In genomic region chr11:50632270-50632669, GRCm38 (mm10) we compare ENCODE assay signal across 8 mouse cellular contexts. TPM values are rescaled to one million over a fixed set of nuclear protein-coding genes. Genes with fewer than 3 reads are reported as not detected.
DNase-seq lines count a peak whose midpoint lies in the region; ATAC-seq and TF ChIP-seq lines count a peak whose summit lies in the region.

No protein-coding gene starts in this region.

- H3K4me2 ChIP-seq in neural tube, embryonic 12.5 days (replicated peaks), result no peak overlapping the region
- 0 out of 2 replicates have a peak overlapping the region, but pooled peaks have one; percentile 3 for H3K4me2 ChIP-seq in embryonic facial prominence, embryonic 13.5 days
- no peak overlapping the region for H3K4me2 ChIP-seq in heart, embryonic 15.5 days
- no peak overlapping the region for H3K4me2 ChIP-seq in lung, postnatal 0 days (replicated peaks; ENCODE audit: low read depth, low read length)
- H3K4me2 ChIP-seq in stomach, embryonic 16.5 days (ENCODE audit: low read depth, low read length), result no peak overlapping the region

- H3K27me3 ChIP-seq in neural tube, embryonic 12.5 days (replicated peaks), result 0 out of 2 replicates have a peak, but pooled peaks cover 4% of the 10 kb centered on the region
- no peaks in the 10 kb centered on the region for H3K27me3 ChIP-seq in embryonic facial prominence, embryonic 13.5 days
- H3K27me3 ChIP-seq in heart, embryonic 15.5 days, result no peaks in the 10 kb centered on the region
- no peaks in the 10 kb centered on the region for H3K27me3 ChIP-seq in lung, postnatal 0 days (replicated peaks; ENCODE audit: insufficient read depth, low read length)
- H3K27me3 ChIP-seq in stomach, embryonic 16.5 days (ENCODE audit: control insufficient read depth, insufficient read depth, low read length), result no peaks in the 10 kb centered on the region

- DNase-seq in neural tube, embryonic 10.5 days (ENCODE audit: extremely low spot score, low spot score), result no peak
- DNase-seq in layer of hippocampus, postnatal 10 days (ENCODE audit: low spot score in 2 of 2), result peak; percentile 32 to 52
- peak; percentile 75 for DNase-seq in lung, postnatal 0 days (ENCODE audit: low spot score)

- TF ChIP-seq CTCF in lung, postnatal 0 days (IDR thresholded peaks at IDR 0.05), result no peak

- no peak for TF ChIP-seq EP300 in lung, postnatal 0 days (IDR thresholded peaks at IDR 0.05)

- no peak overlapping the region for H3K4me3 ChIP-seq in neural tube, embryonic 12.5 days
- no peak overlapping the region for H3K4me3 ChIP-seq in embryonic facial prominence, embryonic 13.5 days
- no peak overlapping the region for H3K4me3 ChIP-seq in heart, embryonic 15.5 days
- H3K4me3 ChIP-seq in lung, postnatal 0 days (ENCODE audit: low read depth, low read length), result no peak overlapping the region
- H3K4me3 ChIP-seq in stomach, embryonic 16.5 days (replicated peaks; ENCODE audit: low read length), result no peak overlapping the region

- H3K9ac ChIP-seq in neural tube, embryonic 12.5 days, result no peak overlapping the region
- H3K9ac ChIP-seq in embryonic facial prominence, embryonic 13.5 days, result no peak overlapping the region
- H3K9ac ChIP-seq in heart, embryonic 15.5 days, result no peak overlapping the region
- H3K9ac ChIP-seq in lung, postnatal 0 days (replicated peaks; ENCODE audit: low read depth), result no peak overlapping the region
- H3K9ac ChIP-seq in stomach, embryonic 16.5 days (ENCODE audit: low read length), result peak overlapping the region; percentile 25; the same call in 1 of the 2 replicates

- no peaks in the 10 kb centered on the region for H3K9me3 ChIP-seq in neural tube, embryonic 12.5 days
- no peaks in the 10 kb centered on the region for H3K9me3 ChIP-seq in embryonic facial prominence, embryonic 13.5 days
- no peaks in the 10 kb centered on the region for H3K9me3 ChIP-seq in heart, embryonic 15.5 days (replicated peaks)
- no peaks in the 10 kb centered on the region for H3K9me3 ChIP-seq in lung, postnatal 0 days (ENCODE audit: low read length)
- H3K9me3 ChIP-seq in stomach, embryonic 16.5 days (replicated peaks; ENCODE audit: control insufficient read depth, low read length), result no peaks in the 10 kb centered on the region

- H3K4me1 ChIP-seq in neural tube, embryonic 12.5 days, result no peaks in the 10 kb centered on the region
- peaks cover 30% of the 10 kb centered on the region for H3K4me1 ChIP-seq in embryonic facial prominence, embryonic 13.5 days
- peaks cover 32% of the 10 kb centered on the region for H3K4me1 ChIP-seq in heart, embryonic 15.5 days (replicated peaks)
- no peaks in the 10 kb centered on the region for H3K4me1 ChIP-seq in lung, postnatal 0 days (ENCODE audit: insufficient read depth, low read depth, low read length)
- peaks cover 17% of the 10 kb centered on the region for H3K4me1 ChIP-seq in stomach, embryonic 16.5 days (ENCODE audit: control insufficient read depth, insufficient read depth, low read length)

- 51% methylated on average over 4 of the region's 4 CpGs for WGBS in neural tube, embryonic 12.5 days
- WGBS in embryonic facial prominence, embryonic 13.5 days, result 27% methylated on average over 4 of the region's 4 CpGs
- WGBS in heart, embryonic 15.5 days, result 7% methylated on average over 4 of the region's 4 CpGs
- WGBS in lung, postnatal 0 days, result 9% methylated on average over 4 of the region's 4 CpGs
- 18% methylated on average over 4 of the region's 4 CpGs for WGBS in stomach, embryonic 16.5 days

- ATAC-seq in neural tube, embryonic 12.5 days (ENCODE audit: low FRiP score, low read depth), result 0 out of 2 replicates have a peak, but pooled peaks have one; percentile 29
- ATAC-seq in embryonic facial prominence, embryonic 13.5 days (ENCODE audit: insufficient number of reproducible peaks, insufficient read depth, low FRiP score, low TSS enrichment, low read depth), result peak; percentile 80
- ATAC-seq in heart, embryonic 15.5 days (replicated peaks; ENCODE audit: insufficient number of reproducible peaks, insufficient read depth, low FRiP score, low read depth), result peak; percentile 91
- peak; percentile 68 for ATAC-seq in lung, postnatal 0 days
- ATAC-seq in stomach, embryonic 16.5 days (ENCODE audit: insufficient read depth, low FRiP score), result peak; percentile 85
- no peak for ATAC-seq in activated CD4-positive, CD25-positive, alpha-beta regulatory T cell, adult 4 months

- H3K36me3 ChIP-seq in neural tube, embryonic 12.5 days, result no peaks in the 10 kb centered on the region
- no peaks in the 10 kb centered on the region for H3K36me3 ChIP-seq in embryonic facial prominence, embryonic 13.5 days
- H3K36me3 ChIP-seq in heart, embryonic 15.5 days, result no peaks in the 10 kb centered on the region
- no peaks in the 10 kb centered on the region for H3K36me3 ChIP-seq in lung, postnatal 0 days (ENCODE audit: insufficient read depth, low read length)
- H3K36me3 ChIP-seq in stomach, embryonic 16.5 days (ENCODE audit: control insufficient read depth, insufficient read depth, low read length), result no peaks in the 10 kb centered on the region

- H3K27ac ChIP-seq in neural tube, embryonic 12.5 days, result no peak overlapping the region
- H3K27ac ChIP-seq in embryonic facial prominence, embryonic 13.5 days, result peak overlapping the region; percentile 73
- H3K27ac ChIP-seq in heart, embryonic 15.5 days, result peak overlapping the region; percentile 74
- H3K27ac ChIP-seq in lung, postnatal 0 days (ENCODE audit: low read length), result no peak overlapping the region
- H3K27ac ChIP-seq in stomach, embryonic 16.5 days (ENCODE audit: low read length), result peak overlapping the region; percentile 68

RNA-seq across cellular contexts. Expression of gene Adamts2, which starts 30.4 kb away (rescaled TPM):
- polyA plus RNA-seq in neural tube, embryonic 12.5 days (2016; fragmentation: Nextera tagmentation; extraction: Ambion mirVana), result 2.7 and 3.3 TPM in 2 replicates
- polyA plus RNA-seq in embryonic facial prominence, embryonic 13.5 days (2015; fragmentation: Nextera tagmentation; extraction: Ambion mirVana), result 12.0 and 13.8 TPM in 2 replicates
- 9.7 and 14.7 TPM in 2 replicates for polyA plus RNA-seq in heart, embryonic 15.5 days (2015; fragmentation: Nextera tagmentation; extraction: Ambion mirVana)
- total RNA-seq in layer of hippocampus, postnatal 10 days (2021), result 1 to 10 TPM; 7.7 to 9.6 TPM
- polyA plus RNA-seq in lung, postnatal 0 days (2015; fragmentation: Nextera tagmentation; extraction: Ambion mirVana), result 28.4 and 29.4 TPM in 2 replicates
- 13.3 and 14.2 TPM in 2 replicates for polyA plus RNA-seq in stomach, embryonic 16.5 days (2015; fragmentation: Nextera tagmentation; extraction: Ambion mirVana)
- polyA plus RNA-seq in activated CD4-positive, CD25-positive, alpha-beta regulatory T cell, adult 4 months (2017; shearing (Covaris generic)), result not detected

Comparison
In these comparisons a context has a peak if more than half of its experiments do, and no peak if none do; other contexts are left out.
1. H3K27ac ChIP-seq: peak in embryonic facial prominence, embryonic 13.5 days (single experiment), heart, embryonic 15.5 days (single experiment) and stomach, embryonic 16.5 days (single experiment); none in neural tube, embryonic 12.5 days (single experiment) and lung, postnatal 0 days (single experiment).